In the genomic region with DNA sequence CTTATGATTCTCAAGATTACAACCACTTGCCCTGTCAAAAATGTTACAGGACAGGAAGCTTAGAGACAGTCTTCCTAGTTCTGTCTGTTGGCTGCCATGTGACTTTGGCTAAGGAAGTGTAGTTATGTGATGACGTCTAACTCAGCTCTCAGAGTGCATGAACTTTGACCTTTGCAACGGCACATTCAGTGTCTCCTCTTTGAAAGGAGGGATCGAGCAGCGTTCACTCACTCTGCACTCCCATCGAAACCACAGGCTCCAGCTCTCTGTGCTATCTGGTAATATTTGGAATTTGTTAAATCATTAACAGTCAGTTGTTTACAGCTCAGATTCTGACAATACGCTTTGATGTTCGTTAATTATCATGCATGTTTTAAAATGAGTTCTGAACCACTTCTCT, we compare ENCODE assay signal across 19 mouse cellular contexts. TPM values are rescaled to one million over a fixed set of nuclear protein-coding genes. Genes with fewer than 3 reads are reported as not detected.
DNase-seq lines count a peak whose midpoint lies in the region; ATAC-seq lines count a peak whose summit lies in the region.
"Had no signal": no experiment of that assay in that cellular context is flagged by ENCODE, and none has a peak within 500 bp of the region (broad histone marks: within the 10 kb centered on the region; RNA-seq: fewer than 3 reads in every experiment).

No protein-coding gene starts in this region.

- WGBS in kidney, embryonic 14.5 days, result 58% methylated on average over 7 of the region's 7 CpGs
- WGBS in liver, embryonic 13.5 days (ENCODE audit: insufficient replicate concordance), result 51% methylated on average over 7 of the region's 7 CpGs

- H3K4me1 ChIP-seq in kidney, embryonic 14.5 days (ENCODE audit: control insufficient read depth, insufficient read depth, low read length), result no peaks in the 10 kb centered on the region
- no peaks in the 10 kb centered on the region for H3K4me1 ChIP-seq in liver, embryonic 13.5 days (replicated peaks)
- H3K4me1 ChIP-seq: hindbrain, embryonic 13.5 days; limb, embryonic 12.5 days; neural tube, embryonic 12.5 days had no signal

- no peak overlapping the region for H3K9ac ChIP-seq in kidney, embryonic 14.5 days (ENCODE audit: low read depth, low read length)
- H3K9ac ChIP-seq in liver, embryonic 13.5 days, result no peak overlapping the region
- H3K9ac ChIP-seq: hindbrain, embryonic 13.5 days; limb, embryonic 12.5 days; neural tube, embryonic 12.5 days had no signal

- no peak overlapping the region for H3K27ac ChIP-seq in kidney, embryonic 14.5 days (ENCODE audit: low read depth, low read length)
- no peak overlapping the region for H3K27ac ChIP-seq in liver, embryonic 13.5 days
- H3K27ac ChIP-seq: hindbrain, embryonic 13.5 days; kidney, postnatal 0 days; limb, embryonic 12.5 days; neural tube, embryonic 12.5 days had no signal

- no peaks in the 10 kb centered on the region for H3K27me3 ChIP-seq in kidney, embryonic 14.5 days (ENCODE audit: control insufficient read depth, insufficient read depth, low read length)
- H3K27me3 ChIP-seq in liver, embryonic 13.5 days, result no peaks in the 10 kb centered on the region
- H3K27me3 ChIP-seq: hindbrain, embryonic 13.5 days; limb, embryonic 12.5 days; neural tube, embryonic 12.5 days had no signal

- peak; percentile 63 for DNase-seq in embryo, embryonic 10 days (ENCODE audit: low spot score)
- DNase-seq in embryo, embryonic 9.5 days (ENCODE audit: extremely low spot score), result no peak
- DNase-seq in kidney, adult 8-10 months, result peak; percentile 26 to 31
- DNase-seq in embryo, embryonic 10.5 days (ENCODE audit: low spot score), result peak; percentile 27
- no peak for DNase-seq in liver, embryonic 13.5 days
- no peak for DNase-seq in adrenal gland, postnatal 14 days
- DNase-seq in left cerebral cortex, postnatal 14 days (ENCODE audit: low spot score in 2 of 2), result no peak
- DNase-seq: cerebellum, adult 11 months; cerebellum, postnatal 36 days; gastrocnemius, postnatal 14 days; heart, postnatal 10 days; layer of hippocampus, postnatal 36 days; thymus, postnatal 14 days had no signal

- no peak for ATAC-seq in kidney, embryonic 14.5 days (ENCODE audit: low FRiP score, low TSS enrichment)
- peak; percentile 23; the same call in 1 of the 2 replicates for ATAC-seq in liver, embryonic 13.5 days (ENCODE audit: low read depth)
- ATAC-seq: activated CD4-positive, CD25-positive, alpha-beta regulatory T cell, adult 4 months had no signal

- no peaks in the 10 kb centered on the region for H3K36me3 ChIP-seq in kidney, embryonic 14.5 days (ENCODE audit: control insufficient read depth, insufficient read depth, low read length)
- no peaks in the 10 kb centered on the region for H3K36me3 ChIP-seq in liver, embryonic 13.5 days
- H3K36me3 ChIP-seq: hindbrain, embryonic 13.5 days; limb, embryonic 12.5 days; neural tube, embryonic 12.5 days had no signal

- intact Hi-C loops in left cerebral cortex, postnatal 14 days (cut with DNase I), result no loop called here

- H3K4me3 ChIP-seq in kidney, embryonic 14.5 days (ENCODE audit: low read length), result no peak overlapping the region
- H3K4me3 ChIP-seq in liver, embryonic 13.5 days (replicated peaks), result no peak overlapping the region
- H3K4me3 ChIP-seq: hindbrain, embryonic 13.5 days; limb, embryonic 12.5 days; neural tube, embryonic 12.5 days had no signal

- no peak overlapping the region for H3K4me2 ChIP-seq in kidney, embryonic 14.5 days (replicated peaks; ENCODE audit: low read depth, low read length)
- no peak overlapping the region for H3K4me2 ChIP-seq in liver, embryonic 13.5 days
- H3K4me2 ChIP-seq: hindbrain, embryonic 13.5 days; limb, embryonic 12.5 days; neural tube, embryonic 12.5 days had no signal

- no peaks in the 10 kb centered on the region for H3K9me3 ChIP-seq in kidney, embryonic 14.5 days (ENCODE audit: control insufficient read depth, low read length)
- H3K9me3 ChIP-seq in liver, embryonic 13.5 days (replicated peaks), result no peaks in the 10 kb centered on the region
- H3K9me3 ChIP-seq: hindbrain, embryonic 13.5 days; limb, embryonic 12.5 days; neural tube, embryonic 12.5 days had no signal

RNA-seq across cellular contexts. Expression of gene Slc25a13, which starts 31.5 kb away (rescaled TPM):
- 32.6 and 43.6 TPM in 2 replicates for polyA plus RNA-seq in kidney, embryonic 14.5 days (2014; fragmentation: Nextera tagmentation; extraction: Ambion mirVana)
- polyA plus RNA-seq in liver, embryonic 13.5 days (2015; fragmentation: Nextera tagmentation; extraction: Ambion mirVana), result 30.1 and 40.9 TPM in 2 replicates
- total RNA-seq in adrenal gland, postnatal 14 days (2021), result 16.7 and 32.3 TPM in 2 replicates
- total RNA-seq in left cerebral cortex, postnatal 14 days (2021), result 1 to 10 TPM; 1.6 to 1.9 TPM

Comparison
In these comparisons a context has a peak if more than half of its experiments do, and no peak if none do; other contexts are left out.
1. DNase-seq: peak in embryo, embryonic 10 days (single experiment), kidney, adult 8-10 months (2 of 2) and embryo, embryonic 10.5 days (single experiment); none in embryo, embryonic 9.5 days (single experiment), liver, embryonic 13.5 days (single experiment), adrenal gland, postnatal 14 days (single experiment) and left cerebral cortex, postnatal 14 days (0 of 2).